Mouse (Mus musculus) limb, embryonic 15.5 days (tissue): ENCODE measurements around the gene AW209491. TPM values are rescaled to one million over a fixed set of nuclear protein-coding genes. Genes with fewer than 3 reads are reported as not detected.
A peak's percentile ranks its signal among the peaks of the same experiment; 100 is the strongest.

Source experiments
- ATAC-seq: fragments of 200-750 bp; cut with Nextera tagmentation; 2 replicates; pipeline ENCODE4 v1.8.0; 2017; ENCODE audit warnings: low read depth, moderate TSS enrichment; ENCODE audit not compliant: insufficient number of reproducible peaks, low FRiP score, low TSS enrichment
- H3K27ac ChIP-seq: fragments of 300-500 bp; sonication (generic); 2 replicates; pipeline ENCODE4 v1.5.1; 2015; ENCODE audit warnings: moderate library complexity, mild to moderate bottlenecking, inconsistent platforms
- H3K27me3 ChIP-seq: fragments of 300-500 bp; sonication (generic); 2 replicates; pipeline ENCODE4 v1.6.1; 2015; ENCODE audit warnings: inconsistent platforms
- H3K36me3 ChIP-seq: fragments of 300-500 bp; sonication (generic); 2 replicates; pipeline ENCODE4 v1.6.1; 2015; ENCODE audit warnings: inconsistent platforms
- H3K4me1 ChIP-seq: fragments of 300-500 bp; sonication (generic); 2 replicates; pipeline ENCODE4 v1.6.1; 2015; ENCODE audit warnings: inconsistent platforms
- H3K4me2 ChIP-seq: fragments of 300-500 bp; sonication (generic); 2 replicates; pipeline ENCODE4 v1.6.1; 2015; ENCODE audit warnings: mild to moderate bottlenecking, inconsistent platforms
- H3K4me3 ChIP-seq: fragments of 300-500 bp; sonication (generic); 2 replicates; pipeline ENCODE4 v1.5.1; 2015; ENCODE audit warnings: mild to moderate bottlenecking, inconsistent platforms
- H3K9ac ChIP-seq: fragments of 300-500 bp; sonication (generic); 2 replicates; pipeline ENCODE4 v1.6.1; 2015; ENCODE audit warnings: inconsistent platforms
- H3K9me3 ChIP-seq: fragments of 300-500 bp; sonication (generic); 2 replicates; pipeline ENCODE4 v1.6.1; 2016; ENCODE audit warnings: inconsistent platforms
- whole genome bisulfite sequencing: fragments of 180-500 bp; shearing (Covaris S2); methylation state at CpG from one replicate; pipeline ENCODE4 v1.1.7; 2015; 5-methylcytosine and 5-hydroxymethylcytosine counted together
- polyA plus RNA-seq: library from polyadenylated mRNA; unstranded; fragments of >200 nt; fragmentation: Nextera tagmentation; extraction: Ambion mirVana; gene quantifications from 2 replicates; pipeline ENCODE4 v1.2.1, GENCODE M21; 2015

Gene AW209491
- polyA plus RNA-seq = 24.6 and 25.8 TPM in 2 replicates

DNA sequence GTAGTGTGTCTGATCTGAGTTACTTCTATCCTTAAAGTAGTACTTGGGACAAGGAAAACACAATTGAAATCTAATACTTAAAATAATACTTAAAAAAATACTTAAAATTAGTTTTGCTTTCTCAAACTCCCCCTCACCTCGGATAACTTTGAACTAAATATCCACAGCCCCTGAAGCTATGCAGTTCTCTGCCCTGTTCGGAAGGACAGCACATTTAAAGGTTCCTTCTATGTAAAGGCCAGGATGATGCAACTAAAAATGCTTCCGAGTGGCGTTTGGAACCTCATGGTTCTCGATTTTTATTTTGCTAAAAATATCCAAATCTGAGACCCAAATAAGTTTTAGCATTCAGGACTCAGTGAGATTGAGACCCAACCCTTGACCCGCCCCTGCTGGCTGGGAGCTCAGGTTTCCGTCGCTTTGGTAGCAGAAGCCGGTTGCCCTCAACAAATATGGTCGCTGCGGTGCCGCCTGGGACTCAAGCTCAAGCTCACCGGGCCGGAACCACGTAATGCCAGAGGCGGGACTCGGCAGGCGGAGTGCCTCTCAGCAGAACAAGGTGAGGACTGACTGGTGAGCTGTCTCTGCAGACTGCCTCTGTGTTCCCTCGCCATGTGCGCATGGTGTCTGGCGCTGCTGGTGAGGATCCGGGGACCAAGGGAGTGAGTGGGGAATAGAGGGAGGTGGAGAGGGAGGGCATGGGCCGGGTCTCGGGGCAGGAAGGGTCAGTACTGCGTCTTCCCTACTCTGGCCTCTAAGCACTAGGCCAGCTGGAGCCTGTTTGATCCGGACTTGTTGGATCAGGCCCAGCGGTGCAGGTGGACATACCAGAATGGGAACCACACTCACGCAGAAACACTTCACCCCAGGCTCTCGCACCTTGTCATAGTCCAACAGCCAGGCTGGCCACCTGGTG is at the start of gene AW209491:
TSS of gene AW209491 (plus strand) at position 429 of the 916 bp plus-strand sequence.
- Histone ChIP-seq H3K27ac (peak within 1 kb of the TSS; percentile 80), H3K4me2 (peak within 1 kb of the TSS; percentile 74), H3K9me3 (no peaks in the 10 kb centered on the region), H3K4me1 (peaks cover 8% of the 10 kb centered on the region), H3K4me3 (peak within 1 kb of the TSS; percentile 65), H3K9ac (peak within 1 kb of the TSS; percentile 52), H3K36me3 (peaks cover 16% of the 10 kb centered on the region), H3K27me3 (no peaks in the 10 kb centered on the region)
- under 1% methylated on average over 29 of the region's 29 CpGs for WGBS
- peak; percentile 85 for ATAC-seq

- no peaks in the 10 kb centered on the region for H3K9me3 ChIP-seq
- no peak overlapping the region for H3K27ac ChIP-seq
- WGBS = 69% methylated on average over 3 of the region's 3 CpGs
- H3K4me1 ChIP-seq = no peaks in the 10 kb centered on the region
- H3K36me3 ChIP-seq = no peaks in the 10 kb centered on the region
- no peak overlapping the region for H3K4me2 ChIP-seq
- H3K9ac ChIP-seq = no peak overlapping the region
- ATAC-seq = no peak
- H3K4me3 ChIP-seq = no peak overlapping the region
- H3K27me3 ChIP-seq = no peaks in the 10 kb centered on the region
These were observed 49.6 kb upstream of the AW209491 start for GRCm38 (mm10) chr13:14580392-14580791.

DNA sequence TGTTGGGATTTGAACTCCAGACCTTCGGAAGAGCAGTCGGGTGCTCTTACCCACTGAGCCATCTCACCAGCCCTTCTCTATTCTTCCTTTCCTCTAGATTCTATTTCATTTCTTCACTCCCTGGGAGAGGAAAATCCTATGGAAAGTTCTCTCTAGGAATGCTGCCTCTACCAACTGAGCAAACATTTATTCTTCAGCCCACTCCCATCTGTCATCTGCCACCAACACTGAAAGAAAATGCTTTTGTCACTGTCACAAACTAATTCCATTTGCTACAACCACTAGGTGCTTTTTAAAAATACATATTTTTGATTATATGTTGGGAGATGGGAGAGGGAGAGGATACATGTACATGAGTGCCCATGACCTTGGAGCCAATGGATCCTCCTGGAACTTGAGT is 27.2 kb upstream of the AW209491 start:
- Histone ChIP-seq H3K4me3 (no peak overlapping the region), H3K9me3 (no peaks in the 10 kb centered on the region), H3K27ac (no peak overlapping the region), H3K4me2 (no peak overlapping the region), H3K4me1 (no peaks in the 10 kb centered on the region), H3K27me3 (no peaks in the 10 kb centered on the region), H3K36me3 (no peaks in the 10 kb centered on the region), H3K9ac (no peak overlapping the region)
- 91% methylated on average over 2 of the region's 2 CpGs for WGBS
- ATAC-seq = no peak

- ATAC-seq = no peak
- H3K27me3 ChIP-seq = no peaks in the 10 kb centered on the region
- H3K9ac ChIP-seq = no peak overlapping the region
- no peak overlapping the region for H3K4me3 ChIP-seq
- no peaks in the 10 kb centered on the region for H3K9me3 ChIP-seq
- H3K4me2 ChIP-seq = no peak overlapping the region
- peaks cover 12% of the 10 kb centered on the region for H3K36me3 ChIP-seq
- peaks cover 7% of the 10 kb centered on the region; the same call in 1 of the 2 replicates for H3K4me1 ChIP-seq
- H3K27ac ChIP-seq = no peak overlapping the region
These were observed 22.3 kb upstream of the AW209491 start for GRCm38 (mm10) chr13:14607616-14608015.

DNA sequence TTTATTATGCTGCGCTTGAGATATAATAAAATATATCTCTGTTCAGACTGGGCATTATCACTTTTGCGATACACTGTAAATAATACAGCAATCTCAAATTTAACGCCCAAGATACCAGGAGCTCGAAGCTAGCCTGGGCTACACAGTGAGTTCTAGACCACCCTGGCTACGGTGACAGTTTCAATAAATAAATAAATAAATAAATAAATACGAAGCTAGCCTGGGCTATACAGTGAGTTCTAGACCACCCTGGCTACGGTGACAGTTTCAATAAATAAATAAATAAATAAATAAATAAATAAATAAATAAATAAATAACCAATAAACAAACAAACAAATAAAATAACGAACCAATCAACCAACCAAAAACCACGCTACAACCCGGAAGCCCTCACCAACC is 17.5 kb upstream of the AW209491 start:
- H3K9me3 ChIP-seq = no peaks in the 10 kb centered on the region
- H3K4me1 ChIP-seq = peaks cover 7% of the 10 kb centered on the region; the same call in 1 of the 2 replicates
- ATAC-seq = 0 out of 2 replicates have a peak, but pooled peaks have one; percentile 22
- no peaks in the 10 kb centered on the region for H3K27me3 ChIP-seq
- 7% methylated on average over 10 of the region's 10 CpGs for WGBS
- H3K4me3 ChIP-seq = peak overlapping the region; percentile 94
- H3K27ac ChIP-seq = peak overlapping the region; percentile 86
- peak overlapping the region; percentile 81 for H3K9ac ChIP-seq
- H3K4me2 ChIP-seq = peak overlapping the region; percentile 51
- H3K36me3 ChIP-seq = peaks cover 20% of the 10 kb centered on the region

DNA sequence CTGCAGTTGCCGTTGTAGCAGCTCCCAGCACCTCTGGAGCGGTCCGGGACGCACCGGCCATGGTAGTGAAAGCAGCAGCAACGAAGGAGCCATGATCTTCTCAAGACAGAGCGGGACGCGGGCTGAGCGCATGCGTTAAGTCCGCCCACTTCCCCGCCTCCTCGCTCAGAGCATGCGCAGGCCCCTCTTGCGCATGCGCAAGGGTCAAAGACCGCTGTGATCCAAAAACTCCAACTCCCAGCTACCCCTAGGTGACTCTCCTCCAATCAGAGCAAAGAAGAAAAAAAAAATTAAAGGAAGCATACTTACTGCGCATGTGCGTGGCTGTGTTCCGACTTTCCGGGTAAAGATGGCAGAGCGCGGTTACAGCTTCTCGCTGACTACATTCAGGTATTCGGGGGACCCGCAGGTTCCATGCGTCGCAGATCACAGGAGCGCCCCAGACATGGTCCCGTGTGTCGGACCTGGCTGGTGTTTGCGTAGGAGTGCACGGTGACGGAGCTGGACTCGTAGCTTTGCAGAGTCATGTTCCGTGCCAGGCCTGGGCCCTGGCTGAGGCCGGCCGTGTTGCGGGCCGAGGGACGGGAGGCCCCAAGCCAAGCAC is 16.9 kb upstream of the AW209491 start, which contains the start of the genes Mrpl32 and Psma2:
TSS of gene Mrpl32 (minus strand) at position 240 of the 604 bp plus-strand sequence.
TSS of gene Psma2 (plus strand) at position 315 of the 604 bp plus-strand sequence.
- H3K4me1 ChIP-seq = peaks cover 7% of the 10 kb centered on the region; the same call in 1 of the 2 replicates
- H3K4me3 ChIP-seq = peak within 1 kb of the TSS; percentile 94
- peak within 1 kb of the TSS; percentile 81 for H3K9ac ChIP-seq
- H3K36me3 ChIP-seq = peaks cover 25% of the 10 kb centered on the region
- peak within 1 kb of the TSS; percentile 86 for H3K27ac ChIP-seq
- peak; percentile 100 for ATAC-seq
- H3K9me3 ChIP-seq = no peaks in the 10 kb centered on the region
- H3K27me3 ChIP-seq = no peaks in the 10 kb centered on the region
- H3K4me2 ChIP-seq = peak within 1 kb of the TSS; percentile 51
- WGBS = under 1% methylated on average over 42 of the region's 42 CpGs

DNA sequence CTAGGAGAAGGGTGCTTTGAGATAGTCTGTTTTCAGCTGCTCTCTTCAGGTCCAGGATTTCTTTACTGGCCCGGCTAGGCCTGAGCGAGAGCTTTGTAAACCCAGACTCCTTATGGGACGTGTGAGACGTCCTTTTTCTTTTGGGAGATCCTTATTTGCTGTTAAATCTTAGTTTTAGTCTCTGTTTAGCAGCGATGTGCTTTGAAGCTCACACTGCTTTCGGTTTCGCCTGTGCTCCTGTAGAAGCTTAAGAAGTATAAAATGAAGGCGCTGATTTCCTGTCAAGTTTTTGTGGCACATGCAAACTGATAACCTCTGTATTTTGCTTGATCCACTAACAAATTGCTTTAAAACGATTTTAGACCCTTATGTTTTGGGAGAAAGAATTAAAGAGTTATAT is 16.4 kb upstream of the AW209491 start:
- peaks cover 7% of the 10 kb centered on the region; the same call in 1 of the 2 replicates for H3K4me1 ChIP-seq
- H3K36me3 ChIP-seq = peaks cover 25% of the 10 kb centered on the region
- H3K9ac ChIP-seq = peak overlapping the region; percentile 77
- WGBS = under 1% methylated on average over 9 of the region's 9 CpGs
- ATAC-seq = no peak
- H3K27me3 ChIP-seq = no peaks in the 10 kb centered on the region
- H3K9me3 ChIP-seq = no peaks in the 10 kb centered on the region
- peak overlapping the region; percentile 94 for H3K4me3 ChIP-seq
- peak overlapping the region; percentile 37 for H3K4me2 ChIP-seq
- H3K27ac ChIP-seq = peak overlapping the region; percentile 69; the same call in 1 of the 2 replicates

- H3K36me3 ChIP-seq = peaks cover 43% of the 10 kb centered on the region
- no peaks in the 10 kb centered on the region for H3K9me3 ChIP-seq
- H3K4me3 ChIP-seq = no peak overlapping the region
- no peaks in the 10 kb centered on the region for H3K4me1 ChIP-seq
- no peaks in the 10 kb centered on the region for H3K27me3 ChIP-seq
- H3K27ac ChIP-seq = no peak overlapping the region
- 38% methylated on average over 2 of the region's 2 CpGs for WGBS
- ATAC-seq = no peak
- H3K4me2 ChIP-seq = no peak overlapping the region
- no peak overlapping the region for H3K9ac ChIP-seq
These were observed 11.2 kb upstream of the AW209491 start for GRCm38 (mm10) chr13:14618724-14619123.

DNA sequence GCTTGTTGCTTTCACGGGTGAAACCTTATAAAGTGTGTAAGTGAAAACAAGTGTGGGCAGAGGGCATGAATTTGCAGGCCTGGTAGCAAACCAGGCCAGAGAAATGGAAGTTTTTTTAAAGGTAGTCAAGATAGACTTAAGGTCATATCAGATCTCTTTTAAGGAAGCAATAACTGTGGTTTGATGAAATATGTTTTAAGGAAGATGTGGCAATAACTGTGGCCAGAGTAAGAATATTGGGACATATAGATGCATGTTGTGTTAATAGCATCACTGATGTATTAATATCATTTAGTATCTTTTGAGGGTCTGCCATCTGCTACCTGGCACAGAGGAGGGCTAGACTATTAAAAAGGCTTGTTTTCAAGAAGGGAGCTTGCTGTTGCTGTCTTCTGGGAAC is 10.0 kb downstream of the AW209491 start:
- Histone ChIP-seq H3K9me3 (no peaks in the 10 kb centered on the region), H3K4me3 (no peak overlapping the region), H3K4me1 (no peaks in the 10 kb centered on the region), H3K27ac (no peak overlapping the region), H3K4me2 (no peak overlapping the region), H3K27me3 (no peaks in the 10 kb centered on the region), H3K36me3 (peaks cover 24% of the 10 kb centered on the region), H3K9ac (no peak overlapping the region)
- 30% methylated on average over 1 of the region's 1 CpGs for WGBS
- no peak for ATAC-seq

DNA sequence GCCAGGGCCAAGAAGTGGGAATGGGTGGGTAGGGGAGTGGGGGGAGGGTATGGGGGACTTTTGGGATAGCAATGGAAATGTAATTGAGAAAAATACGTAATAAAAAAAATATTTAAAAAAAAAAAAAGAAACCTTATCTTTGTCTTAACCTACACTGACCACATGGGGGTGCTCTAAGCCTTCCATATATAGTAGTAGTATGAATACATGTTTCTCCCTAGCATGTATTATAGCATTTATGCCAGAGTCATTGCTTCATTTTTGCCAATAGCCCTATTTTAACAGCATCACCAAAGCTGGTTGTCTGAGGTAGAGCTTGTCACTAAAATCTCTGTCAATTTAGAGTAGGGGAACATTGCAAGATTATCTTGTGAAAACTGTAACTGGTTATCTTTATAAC is 19.3 kb downstream of the AW209491 start:
- no peak overlapping the region for H3K4me3 ChIP-seq
- no peak overlapping the region for H3K9ac ChIP-seq
- no peaks in the 10 kb centered on the region for H3K36me3 ChIP-seq
- no peaks in the 10 kb centered on the region for H3K4me1 ChIP-seq
- H3K27me3 ChIP-seq = no peaks in the 10 kb centered on the region
- no peak for ATAC-seq
- H3K4me2 ChIP-seq = no peak overlapping the region
- no peaks in the 10 kb centered on the region for H3K9me3 ChIP-seq
- 28% methylated on average over 1 of the region's 1 CpGs for WGBS
- H3K27ac ChIP-seq = no peak overlapping the region

DNA sequence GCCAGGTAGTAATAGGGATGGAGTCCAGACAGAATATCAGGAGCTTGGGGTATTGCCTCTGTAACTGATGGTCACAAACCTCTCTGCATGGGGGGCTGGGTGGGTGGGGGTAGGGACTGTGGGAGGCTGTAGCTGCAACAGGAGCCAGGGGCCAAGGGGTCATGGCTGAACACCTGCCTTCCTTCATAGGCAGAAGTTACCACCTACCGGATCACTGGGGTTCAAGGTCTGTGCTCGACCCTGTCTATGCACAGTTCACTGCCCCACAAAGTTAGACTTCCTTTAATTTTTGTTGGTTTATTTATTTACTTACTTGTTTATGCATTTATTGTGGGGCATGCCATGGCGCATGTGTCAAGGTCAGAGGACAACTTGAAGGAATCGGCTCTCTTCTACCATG is 37.2 kb downstream of the AW209491 start:
- no peak overlapping the region for H3K27ac ChIP-seq
- WGBS = 85% methylated on average over 4 of the region's 4 CpGs
- H3K27me3 ChIP-seq = no peaks in the 10 kb centered on the region
- no peak overlapping the region for H3K9ac ChIP-seq
- ATAC-seq = 0 out of 2 replicates have a peak, but pooled peaks have one; percentile 52
- no peaks in the 10 kb centered on the region for H3K9me3 ChIP-seq
- H3K36me3 ChIP-seq = no peaks in the 10 kb centered on the region
- no peak overlapping the region for H3K4me3 ChIP-seq
- H3K4me2 ChIP-seq = no peak overlapping the region
- H3K4me1 ChIP-seq = no peaks in the 10 kb centered on the region

DNA sequence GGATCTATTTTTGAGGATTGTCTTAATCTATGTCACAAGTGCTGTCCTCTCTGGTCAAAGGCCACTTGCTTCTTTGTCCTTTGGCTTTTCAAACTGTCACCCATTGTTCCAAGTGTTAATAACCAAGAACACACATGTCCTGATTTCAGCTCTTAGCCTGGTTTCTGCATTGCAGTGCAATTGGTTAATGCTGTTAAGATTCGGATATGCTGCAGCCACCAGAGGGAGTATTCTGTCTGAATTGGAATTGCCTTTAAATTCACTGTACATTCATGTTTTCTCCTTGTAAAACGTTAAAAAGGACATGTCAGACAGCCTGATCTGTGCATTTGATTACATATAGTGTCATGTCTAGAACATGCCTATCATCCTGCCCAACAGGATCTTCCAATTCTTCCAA is 40.4 kb downstream of the AW209491 start:
- H3K9ac ChIP-seq = no peak overlapping the region
- no peak overlapping the region for H3K27ac ChIP-seq
- H3K36me3 ChIP-seq = no peaks in the 10 kb centered on the region
- no peaks in the 10 kb centered on the region for H3K27me3 ChIP-seq
- no peak overlapping the region for H3K4me3 ChIP-seq
- 13% methylated on average over 2 of the region's 2 CpGs for WGBS
- ATAC-seq = no peak
- H3K4me2 ChIP-seq = no peak overlapping the region
- H3K4me1 ChIP-seq = no peaks in the 10 kb centered on the region
- no peaks in the 10 kb centered on the region for H3K9me3 ChIP-seq
